Mouse (Mus musculus) gastrocnemius, postnatal 14 days (tissue): Measurements from ENCODE around the gene Timm8a2. TPM values are rescaled to one million over a fixed set of nuclear protein-coding genes. Genes with fewer than 3 reads are reported as not detected.
A peak's percentile ranks its signal among the peaks of the same experiment; 100 is the strongest.
"Not testable (repeated sequence)": the region's sequence is repeated elsewhere in the genome, so short reads cannot be mapped to it uniquely, and the experiment has no call there.

Experiments
- DNase-seq: peaks from one replicate; pipeline ENCODE4 v3.0.0; 2021; ENCODE audit warnings: mixed read lengths
- intact Hi-C: fragments of 180-260 bp; cut with DNase I; formaldehyde crosslinking; loops from one replicate; pipeline ENCODE4 v1.15.1; 2025; ENCODE audit warnings: low total_unique reads
- total RNA-seq, 2 experiments: library from RNA; stranded (reverse); gene quantifications; 2 replicates each; pipeline ENCODE4 v1.2.3; 2021

Gene Timm8a2
- total RNA-seq, 2 experiments from 2014 or later = not detected

- intact Hi-C loops = no loop called here
- no peak for DNase-seq
These were observed 18.6 kb downstream of the Timm8a2 start for GRCm38 (mm10) chr14:122052896-122053635.

GRCm38 (mm10) chr14:122056871-122057270 lies 22.4 kb downstream of the Timm8a2 start:
- no peak for DNase-seq
- intact Hi-C loops = no loop called here

- intact Hi-C loops = loop anchor here (2.0 kb wide), 1 partner anchor 131 kb away; no protein-coding TSS in a partner anchor
- no peak for DNase-seq
These were observed 23.5 kb downstream of the Timm8a2 start for GRCm38 (mm10) chr14:122057941-122058346.

GRCm38 (mm10) chr14:122060642-122061041 lies 26.2 kb downstream of the Timm8a2 start:
- DNase-seq = peak; percentile 78
- intact Hi-C loops = loop anchor here (5.0 kb wide), 1 partner anchor 193 kb away; no protein-coding TSS in a partner anchor

- intact Hi-C loops = loop anchor here (5.0 kb wide), 1 partner anchor 194 kb away; no protein-coding TSS in a partner anchor
These were observed 26.9 kb downstream of the Timm8a2 start for GRCm38 (mm10) chr14:122061376-122061775.

GRCm38 (mm10) chr14:122062411-122063090 lies 28.1 kb downstream of the Timm8a2 start:
- intact Hi-C loops = loop anchor here (5.0 kb wide), 1 partner anchor 195 kb away; no protein-coding TSS in a partner anchor
- no peak for DNase-seq

More at GRCm38 (mm10) chr14:122061376-122061775, 26.9 kb downstream of the Timm8a2 start:
- no peak for DNase-seq

- intact Hi-C loops = loop anchor here (5.0 kb wide), 1 partner anchor 196 kb away; no protein-coding TSS in a partner anchor
- DNase-seq = no peak
These were observed 29.1 kb downstream of the Timm8a2 start for GRCm38 (mm10) chr14:122063599-122063998.

- peak; percentile 44 for DNase-seq
- intact Hi-C loops = loop anchor here (5.0 kb wide), 1 partner anchor 197 kb away; no protein-coding TSS in a partner anchor
These were observed 30.0 kb downstream of the Timm8a2 start for GRCm38 (mm10) chr14:122064519-122064918.

- intact Hi-C loops = loop anchor here (5.0 kb wide), 1 partner anchor 66 kb away; no protein-coding TSS in a partner anchor
- DNase-seq = no peak
These were observed 31.8 kb downstream of the Timm8a2 start for GRCm38 (mm10) chr14:122066243-122066642.

- not testable (repeated sequence) for DNase-seq
- intact Hi-C loops = loop anchor here (5.0 kb wide), 1 partner anchor 64 kb away; no protein-coding TSS in a partner anchor
These were observed 33.6 kb downstream of the Timm8a2 start for GRCm38 (mm10) chr14:122068036-122068435.

- intact Hi-C loops = loop anchor here (5.0 kb wide), 1 partner anchor 63 kb away; no protein-coding TSS in a partner anchor
- DNase-seq = no peak
These were observed 34.6 kb downstream of the Timm8a2 start for GRCm38 (mm10) chr14:122068801-122069695.

GRCm38 (mm10) chr14:122069948-122070347 lies 35.5 kb downstream of the Timm8a2 start:
- no peak for DNase-seq
- intact Hi-C loops = loop anchor here (5.0 kb wide), 1 partner anchor 62 kb away; no protein-coding TSS in a partner anchor

GRCm38 (mm10) chr14:122073422-122073821 lies 38.9 kb downstream of the Timm8a2 start:
- intact Hi-C loops = no loop called here
- DNase-seq = no peak

- DNase-seq = no peak
- intact Hi-C loops = no loop called here
These were observed 39.9 kb downstream of the Timm8a2 start for GRCm38 (mm10) chr14:122074360-122074759.

- DNase-seq = peak; percentile 16
- intact Hi-C loops = no loop called here
These were observed 41.2 kb downstream of the Timm8a2 start for GRCm38 (mm10) chr14:122075485-122076200.

GRCm38 (mm10) chr14:122077017-122077416 lies 42.5 kb downstream of the Timm8a2 start:
- intact Hi-C loops = no loop called here
- no peak for DNase-seq

GRCm38 (mm10) chr14:122079428-122079827 lies 45.0 kb downstream of the Timm8a2 start:
- DNase-seq = peak; percentile 62
- intact Hi-C loops = no loop called here

GRCm38 (mm10) chr14:122079921-122080320 lies 45.4 kb downstream of the Timm8a2 start:
- no peak for DNase-seq
- intact Hi-C loops = no loop called here
